Mouse (Mus musculus) gastrocnemius, adult 2 months (tissue): ENCODE measurements around the gene Dcun1d4. TPM values are rescaled to one million over a fixed set of nuclear protein-coding genes. Genes with fewer than 3 reads are reported as not detected.
A peak's percentile ranks its signal among the peaks of the same experiment; 100 is the strongest.
"Not testable (repeated sequence)": the region's sequence is repeated elsewhere in the genome, so short reads cannot be mapped to it uniquely, and the experiment has no call there.

Source experiments
- DNase-seq: peaks from one replicate; pipeline ENCODE4 v3.0.0; 2022
- H3K27ac ChIP-seq: fragments of 200-600 bp; 2 replicates; pipeline ENCODE4 v1.8.1; 2022; ENCODE audit warnings: mild to moderate bottlenecking
- H3K4me3 ChIP-seq: fragments of 200-600 bp; 2 replicates; pipeline ENCODE4 v1.8.1; 2022; ENCODE audit warnings: mild to moderate bottlenecking, moderate library complexity
- CTCF ChIP-seq: fragments of 200-600 bp; IDR thresholded peaks from 2 replicates; pipeline ENCODE4 v1.8.1; 2022; ENCODE audit warnings: antibody characterized with exemption, mild to moderate bottlenecking, moderate library complexity
- intact Hi-C: fragments of 180-260 bp; cut with DNase I; formaldehyde crosslinking; loops from one replicate; pipeline ENCODE4 v1.15.1; 2025
- long read RNA-seq, 2 experiments: library from polyadenylated mRNA; stranded (forward); transcript quantifications; one replicate each; pipeline ENCODE4 v2.0.0; 2021
- total RNA-seq, 2 experiments: library from RNA; stranded (reverse); gene quantifications; 2 replicates each; pipeline ENCODE4 v1.2.3; 2021

Dcun1d4 gene
- 10 to 100 TPM; 10.5 to 12.2 TPM for total RNA-seq
- long read RNA-seq, experiment 1, full-length matches to known transcripts: 10 of 17 reads
- long read RNA-seq, experiment 1, partial matches to known transcripts: 1 of 17 reads
- long read RNA-seq, experiment 1, other reads (novel, unspliced or antisense): 6 of 17 reads
- long read RNA-seq, experiment 2, full-length matches to known transcripts: 9 of 13 reads
- long read RNA-seq, experiment 2, partial matches to known transcripts: 0 of 13 reads
- long read RNA-seq, experiment 2, other reads (novel, unspliced or antisense): 4 of 13 reads

DNA sequence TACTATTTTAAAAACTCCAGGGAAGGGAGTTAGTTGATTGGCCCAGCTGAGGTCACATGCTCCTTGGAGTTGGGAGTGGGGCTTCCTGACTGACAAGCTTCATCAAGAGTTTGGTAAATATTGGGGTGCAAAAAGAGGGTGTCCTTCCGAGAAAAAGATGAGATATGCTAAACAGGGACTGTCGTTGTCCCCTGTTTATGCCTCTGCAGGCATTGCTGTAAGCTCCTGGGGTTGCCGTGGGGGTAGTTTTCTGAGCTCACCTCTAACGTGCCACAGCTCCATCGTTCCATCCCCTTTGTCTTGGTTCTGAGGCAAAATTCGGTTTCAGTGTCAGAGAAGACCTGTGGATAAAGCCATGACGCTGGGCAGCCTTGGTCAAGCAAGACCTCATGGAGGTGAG lies at the start of gene Dcun1d4:
TSS of gene Dcun1d4 (plus strand) at position 301 of the 400 bp plus-strand sequence.
- DNase-seq: no peak
- intact Hi-C loops: no loop called here
- Histone ChIP-seq H3K4me3 (no peak within 1 kb of the TSS), H3K27ac (no peak within 1 kb of the TSS)
- TF ChIP-seq CTCF: no peak

DNA sequence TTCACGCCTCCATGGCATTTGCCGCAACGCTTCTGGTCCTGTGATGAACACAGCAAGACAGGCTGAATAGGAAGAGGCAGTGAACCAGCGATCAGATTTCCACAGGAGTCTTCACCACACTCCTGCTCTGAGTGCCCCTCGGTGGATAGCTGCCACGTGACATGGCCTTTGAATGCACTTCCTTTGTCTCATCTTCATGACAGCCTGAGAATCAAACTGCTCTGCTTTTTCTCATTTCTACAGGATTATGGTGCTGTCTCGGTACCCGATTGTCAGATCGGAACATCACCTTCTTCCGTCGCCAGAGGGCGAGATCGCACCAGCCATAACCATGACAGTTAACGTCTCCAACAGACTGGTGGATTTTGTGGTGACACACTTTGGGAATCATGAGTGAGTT lies 49.2 kb upstream of the Dcun1d4 start:
- peak; percentile 85 for TF ChIP-seq CTCF
- intact Hi-C loops: loop anchor here (2.0 kb wide), 1 partner anchor 207 kb away; no protein-coding TSS in a partner anchor
- H3K27ac ChIP-seq: no peak overlapping the region
- DNase-seq: peak; percentile 75
- H3K4me3 ChIP-seq: no peak overlapping the region

DNA sequence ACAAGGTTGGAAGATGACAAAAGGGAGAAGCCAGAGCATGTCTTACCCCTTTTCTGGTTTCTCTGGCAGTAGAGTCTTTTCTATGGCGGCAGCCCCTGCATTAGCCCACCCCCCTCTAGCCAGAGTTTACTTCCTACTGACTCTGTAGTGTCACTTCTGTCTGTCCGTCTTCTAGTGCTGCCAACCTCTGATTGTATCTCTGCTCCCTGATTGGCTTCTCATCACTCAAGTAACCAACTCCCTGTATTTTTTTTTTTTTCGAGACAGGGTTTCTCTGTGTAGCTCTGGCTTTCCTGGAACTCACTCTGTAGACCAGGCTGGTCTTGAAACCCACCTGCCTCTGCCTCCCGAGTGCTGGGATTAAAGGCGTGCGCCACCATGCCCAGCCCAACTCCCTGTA lies 48.0 kb upstream of the Dcun1d4 start:
- no peak for TF ChIP-seq CTCF
- intact Hi-C loops: loop anchor here (1.0 kb wide), 1 partner anchor 200 kb away; no protein-coding TSS in a partner anchor
- Histone ChIP-seq H3K4me3 (no peak overlapping the region), H3K27ac (no peak overlapping the region)
- no peak for DNase-seq

DNA sequence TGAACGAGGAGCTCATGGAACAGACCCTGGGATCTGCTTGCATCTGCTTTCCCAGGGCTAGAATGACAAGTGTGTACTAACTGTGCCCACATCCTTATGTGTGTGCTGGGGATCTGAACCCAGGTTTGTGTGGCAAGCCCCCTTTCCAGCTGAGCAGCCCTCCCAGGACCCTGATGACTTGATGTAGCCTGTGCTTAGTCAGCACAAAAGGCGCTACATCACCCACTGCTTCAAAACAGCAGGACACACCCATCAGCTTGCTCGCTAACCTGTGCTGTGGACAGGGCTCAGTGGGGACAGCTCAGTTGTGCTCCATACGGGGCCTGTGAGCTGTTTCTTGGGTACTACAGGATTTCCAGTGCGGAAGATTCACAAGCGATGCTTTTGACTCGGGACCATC lies 46.0 kb upstream of the Dcun1d4 start:
- H3K27ac ChIP-seq: no peak overlapping the region
- H3K4me3 ChIP-seq: no peak overlapping the region
- no peak for TF ChIP-seq CTCF
- no peak for DNase-seq
- intact Hi-C loops: no loop called here

DNA sequence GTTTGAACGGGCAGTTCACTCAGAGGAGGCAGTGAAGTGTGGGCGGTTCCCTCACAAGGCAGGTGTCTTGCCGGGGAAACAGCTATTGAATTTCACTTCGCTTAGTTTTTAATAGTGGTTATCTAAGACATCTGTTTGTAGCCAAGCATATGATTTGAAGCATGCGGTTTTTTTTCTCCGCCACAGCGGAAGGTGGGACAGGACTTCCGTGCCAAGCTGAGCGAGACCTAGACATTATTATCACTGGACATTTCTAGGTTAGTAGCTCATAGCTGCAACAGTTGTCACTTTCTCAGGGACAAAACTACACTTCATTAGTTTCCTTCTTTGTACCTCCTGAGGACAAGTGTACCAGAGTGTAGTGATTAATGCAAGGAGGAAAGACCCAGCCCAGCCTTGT lies 38.6 kb upstream of the Dcun1d4 start:
- Histone ChIP-seq H3K27ac (no peak overlapping the region), H3K4me3 (peak overlapping the region; percentile 41)
- no peak for DNase-seq
- TF ChIP-seq CTCF: no peak
- intact Hi-C loops: no loop called here

DNA sequence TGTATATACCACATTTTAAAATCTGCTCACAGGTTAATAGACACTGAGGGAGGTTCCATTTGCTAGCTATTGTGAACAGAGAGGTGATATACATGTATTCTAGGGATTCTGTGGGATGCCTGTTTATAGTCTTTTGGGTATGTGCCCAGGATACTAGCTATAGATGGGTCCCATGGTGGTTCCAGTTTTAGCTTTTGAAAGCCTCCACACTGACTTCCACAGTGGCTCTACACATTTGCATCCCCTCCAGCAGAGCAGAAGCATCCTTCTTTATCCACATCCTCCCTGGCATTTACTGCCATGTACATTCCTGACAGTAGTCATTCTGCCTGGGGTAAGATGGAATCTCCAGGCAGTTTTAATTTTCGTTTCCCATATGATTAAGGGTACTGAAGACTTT lies 30.5 kb upstream of the Dcun1d4 start:
- Histone ChIP-seq H3K4me3 (no peak overlapping the region), H3K27ac (no peak overlapping the region)
- intact Hi-C loops: no loop called here
- no peak for TF ChIP-seq CTCF
- no peak for DNase-seq

DNA sequence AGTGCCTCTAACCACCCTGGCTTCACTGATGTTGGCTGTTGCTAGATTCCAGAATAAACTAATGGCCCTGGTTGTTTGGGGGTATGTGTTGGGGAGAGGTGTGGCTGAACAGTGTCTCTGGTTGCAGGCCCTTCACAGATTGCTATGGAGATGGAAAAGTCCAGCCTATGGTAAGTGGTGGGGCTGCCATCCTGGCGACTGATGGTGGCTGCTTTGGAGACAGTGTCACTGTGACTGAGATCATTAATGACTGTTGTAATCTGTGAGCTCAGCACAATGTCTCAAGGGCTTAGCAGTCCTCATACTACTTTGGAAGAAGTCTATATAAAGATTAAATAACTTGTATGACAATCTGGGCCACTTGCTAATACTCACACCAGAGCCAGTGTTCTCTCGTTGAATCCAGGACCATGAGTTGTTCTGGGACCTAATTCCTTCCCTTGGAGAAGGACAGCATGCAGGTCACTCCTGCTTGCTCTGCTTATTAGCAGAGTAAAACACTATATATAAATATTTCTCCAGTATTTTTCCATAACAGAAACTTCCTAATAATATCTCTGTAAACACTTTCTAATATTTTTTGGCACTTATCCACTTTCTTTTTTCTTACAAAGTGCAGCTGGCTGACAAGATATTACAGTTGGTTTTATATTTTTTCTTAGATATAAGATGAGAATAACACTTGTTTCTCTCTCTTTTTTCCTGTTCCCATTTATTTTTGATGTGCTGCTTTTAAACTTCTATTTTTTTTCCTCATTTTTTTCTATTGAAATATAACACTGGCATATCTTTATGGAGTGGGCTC lies 26.1 kb upstream of the Dcun1d4 start:
- no peak for TF ChIP-seq CTCF
- intact Hi-C loops: no loop called here
- no peak overlapping the region for H3K4me3 ChIP-seq
- no peak for DNase-seq
- no peak overlapping the region for H3K27ac ChIP-seq

DNA sequence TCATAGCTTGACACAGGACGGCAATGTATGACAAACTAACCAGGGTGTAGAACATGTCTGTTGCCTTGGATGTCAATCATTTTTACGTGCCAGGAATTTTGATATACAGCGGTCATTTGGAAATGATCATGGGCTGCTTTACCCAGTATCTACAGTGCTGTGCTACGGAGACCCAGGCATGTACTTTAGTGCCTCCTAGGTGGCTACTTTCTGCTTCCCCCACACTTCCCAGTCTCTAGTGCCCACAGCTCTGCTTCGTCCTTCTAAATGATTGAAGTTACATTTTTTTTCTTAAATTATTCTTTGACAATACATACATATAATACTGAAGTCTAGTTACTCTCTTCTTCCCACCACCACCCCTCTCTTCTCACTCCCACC lies 25.5 kb upstream of the Dcun1d4 start:
- no peak for DNase-seq
- intact Hi-C loops: no loop called here
- Histone ChIP-seq H3K27ac (no peak overlapping the region), H3K4me3 (no peak overlapping the region)
- TF ChIP-seq CTCF: no peak

DNA sequence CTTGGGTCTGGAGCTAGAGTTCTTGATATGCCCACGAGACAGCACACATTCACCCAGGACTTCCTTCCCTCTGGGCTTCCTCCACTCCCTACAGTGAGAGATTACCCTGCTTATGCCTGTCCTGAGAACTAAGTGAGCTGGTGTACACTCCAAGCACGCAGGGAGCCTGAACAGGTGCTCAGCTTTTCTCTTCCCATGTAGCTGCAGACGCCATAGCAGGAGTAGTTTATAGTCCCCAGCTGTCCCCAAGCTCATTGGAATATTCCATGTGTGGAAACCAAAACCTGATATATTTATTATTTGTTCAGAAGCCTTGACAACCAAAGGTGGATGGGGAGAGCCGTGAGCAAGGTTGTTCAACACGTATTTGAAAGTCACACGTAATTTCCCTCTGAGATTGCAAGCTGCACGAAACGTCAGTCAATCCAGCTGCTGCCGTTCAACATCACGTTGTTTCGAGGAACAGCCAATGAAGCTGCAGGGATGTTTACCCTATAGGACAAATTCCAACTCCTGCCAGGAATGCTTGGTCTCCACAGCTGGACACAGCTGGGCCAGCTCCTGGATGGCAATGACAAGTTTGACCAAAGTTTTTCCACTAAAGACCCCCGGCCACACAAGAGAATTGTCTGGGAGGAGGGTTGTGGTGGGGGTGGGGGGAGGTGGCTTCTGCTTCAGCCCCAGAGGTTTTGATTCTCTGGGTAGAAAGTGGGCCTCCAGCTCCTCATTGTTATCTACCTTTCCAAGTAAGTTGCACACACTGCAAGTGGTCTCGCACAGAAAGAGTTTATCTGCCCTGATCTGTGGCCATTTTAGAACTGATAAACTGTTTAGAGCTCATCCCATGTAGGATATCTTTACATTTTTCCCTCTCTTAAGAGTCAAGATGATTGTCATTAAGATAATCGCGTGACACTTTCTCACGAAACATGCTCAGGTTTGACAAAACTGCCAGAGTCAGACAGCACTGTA lies 12.1 kb upstream of the Dcun1d4 start:
- no peak for DNase-seq
- intact Hi-C loops: no loop called here
- Histone ChIP-seq H3K27ac (no peak overlapping the region), H3K4me3 (no peak overlapping the region)
- TF ChIP-seq CTCF: no peak

DNA sequence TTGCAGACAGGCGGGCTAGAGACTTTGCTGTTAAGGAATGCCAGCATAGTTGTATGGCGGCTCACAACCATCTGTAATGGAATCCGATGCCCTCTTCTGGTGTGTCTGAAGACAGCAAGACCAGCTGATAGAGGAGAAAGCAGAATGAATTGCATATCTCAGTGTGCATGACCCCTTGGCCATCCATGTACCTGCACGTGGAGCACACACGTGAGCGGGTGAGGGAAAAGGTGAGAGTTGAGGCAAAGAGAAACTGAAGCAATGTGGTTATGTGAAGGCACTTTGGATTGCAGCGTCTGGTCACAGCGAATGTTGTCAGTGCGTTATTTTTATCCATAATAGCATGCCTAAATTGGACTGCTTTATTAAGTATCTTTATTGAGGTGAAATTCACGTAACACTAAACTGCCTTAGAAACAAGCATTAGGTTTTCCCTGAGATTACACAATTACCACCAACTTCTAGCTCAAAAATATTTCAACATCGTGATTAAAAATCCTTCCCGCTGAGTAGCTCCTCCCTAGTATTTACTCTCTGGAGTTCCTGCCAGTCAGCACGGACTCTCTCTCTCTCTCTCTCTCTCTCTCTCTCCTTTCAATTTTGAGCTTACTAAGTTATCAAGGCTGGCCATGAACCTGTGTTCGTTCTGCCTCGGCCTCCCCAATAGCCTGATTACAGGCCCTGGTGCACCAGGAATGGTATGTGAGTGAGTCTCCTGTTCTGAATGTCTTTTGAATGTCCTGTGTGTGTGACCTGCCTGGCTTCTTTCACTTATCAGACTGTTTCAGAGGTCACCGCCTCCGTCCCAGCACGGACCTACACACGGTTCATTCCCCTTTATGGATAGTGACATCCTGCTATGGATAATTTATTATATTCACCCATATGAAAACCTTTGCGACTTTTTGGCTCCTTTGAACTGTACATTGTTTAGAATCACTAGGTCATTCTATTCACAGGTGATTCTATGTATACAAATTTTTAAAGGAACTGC lies 6.1 kb upstream of the Dcun1d4 start:
- H3K27ac ChIP-seq: no peak overlapping the region
- intact Hi-C loops: no loop called here
- H3K4me3 ChIP-seq: no peak overlapping the region
- no peak for DNase-seq
- no peak for TF ChIP-seq CTCF

DNA sequence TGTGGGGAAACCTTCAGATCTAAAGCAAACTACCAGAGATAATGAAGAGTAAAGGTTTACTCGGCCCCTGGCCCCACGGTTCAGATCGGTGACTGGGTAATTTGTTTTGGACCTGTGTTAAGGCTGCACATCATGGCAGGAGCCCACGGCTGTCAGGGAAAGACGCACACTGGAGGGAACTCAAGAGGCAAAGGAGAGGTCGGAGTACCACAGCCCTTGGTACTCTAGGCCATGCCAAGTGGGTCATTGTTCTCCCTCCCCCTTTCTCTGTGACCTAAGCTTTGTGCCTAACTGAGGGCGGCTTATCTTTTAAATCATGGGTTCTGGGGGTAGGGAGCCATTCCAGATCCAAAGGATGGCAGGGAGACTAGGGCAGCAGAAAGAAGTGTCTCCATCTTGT lies 601 bp downstream of the Dcun1d4 start:
- no peak for TF ChIP-seq CTCF
- intact Hi-C loops: no loop called here
- no peak overlapping the region for H3K4me3 ChIP-seq
- no peak overlapping the region for H3K27ac ChIP-seq
- DNase-seq: no peak

DNA sequence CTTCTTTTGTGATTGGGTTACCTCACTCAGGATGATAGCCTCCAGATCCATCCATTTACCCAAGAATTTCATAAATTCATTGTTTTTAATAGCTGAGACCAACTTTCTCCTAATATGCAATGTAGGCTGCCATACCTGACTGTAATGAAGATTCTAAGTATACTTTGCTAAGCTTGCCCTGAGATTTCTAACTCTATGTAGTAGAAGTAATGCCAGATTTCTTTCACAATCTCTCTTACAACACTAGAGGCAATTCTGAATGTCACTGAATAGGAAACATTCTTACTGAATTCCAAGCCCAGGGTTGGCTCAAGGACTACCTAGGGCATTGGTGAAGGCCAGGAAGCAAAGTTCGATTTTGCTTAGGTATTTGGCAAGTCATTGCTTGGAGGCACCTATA lies 1.6 kb downstream of the Dcun1d4 start:
- DNase-seq, H3K27ac ChIP-seq, H3K4me3 ChIP-seq, intact Hi-C loops: not testable (repeated sequence)
